Mouse (Mus musculus) liver, postnatal 0 days (tissue): ENCODE measurements around the gene Rcor2.

Experiments
- CTCF ChIP-seq: sonication (generic); IDR thresholded peaks from 2 replicates; pipeline ENCODE4 v1.5.1; 2016; ENCODE audit warnings: antibody characterized with exemption, low read depth
- EP300 ChIP-seq: IDR thresholded peaks from 2 replicates; pipeline ENCODE4 v1.6.1; 2016; ENCODE audit warnings: antibody characterized with exemption, low read depth, mild to moderate bottlenecking

DNA sequence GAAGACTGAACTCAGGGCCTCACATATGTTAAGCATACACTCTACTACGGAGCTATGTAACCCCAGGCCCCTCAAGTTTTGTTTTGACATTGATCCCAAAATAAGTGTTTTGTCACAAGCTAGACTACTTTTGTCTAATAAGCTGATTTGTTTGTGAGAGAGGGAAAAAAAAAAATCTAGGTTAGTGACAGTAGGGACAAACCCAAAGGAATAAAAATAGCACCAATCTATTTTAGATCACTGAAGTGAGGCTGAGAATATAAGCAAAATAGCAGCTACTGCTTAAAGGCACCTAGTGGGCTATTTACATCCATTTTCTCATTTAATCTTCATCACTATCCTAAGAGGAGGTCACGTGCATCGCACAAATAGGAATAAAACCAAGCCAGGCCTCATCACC, 27.6 kb upstream of the Rcor2 start:
- TF ChIP-seq CTCF: no peak
- no peak for TF ChIP-seq EP300
